Mouse (Mus musculus) erythroblast, embryonic 14.5 days (primary cell): ENCODE data around the gene R3hdm2.

Source experiments
- GATA1 ChIP-seq: IDR thresholded peaks from 2 replicates; pipeline ENCODE4 v1.6.1; 2012; ENCODE audit warnings: low read length, inconsistent platforms, mixed read lengths
- TAL1 ChIP-seq: IDR thresholded peaks from 3 replicates; pipeline ENCODE4 v1.6.1; 2012; ENCODE audit warnings: low read length, inconsistent platforms, mixed read lengths

DNA sequence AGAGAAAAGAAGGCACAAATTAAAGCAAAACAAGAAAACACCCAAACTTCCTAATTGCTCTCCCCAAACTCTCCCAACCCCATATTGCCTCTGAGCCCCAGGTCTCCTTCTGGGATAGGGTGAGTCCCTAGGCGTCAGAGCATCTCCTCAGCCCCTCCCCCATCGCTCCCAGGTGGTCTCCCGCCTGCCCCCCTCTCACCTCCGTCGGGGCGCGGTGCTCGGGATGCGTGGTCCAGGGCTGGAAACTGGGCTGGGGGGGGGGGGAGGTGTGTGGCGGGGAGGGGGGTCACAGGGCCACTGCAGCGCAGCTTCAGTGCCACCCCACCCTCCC, 38.8 kb upstream of the R3hdm2 start:
- TF ChIP-seq GATA1: no peak
- TF ChIP-seq TAL1: no peak
